Mouse (Mus musculus) liver (tissue): ENCODE measurements around the gene Fam84a.

Experiments
- DNase-seq: peaks from one replicate; pipeline ENCODE4 v3.0.0-alpha.2; 2020; ENCODE audit warnings: mixed read lengths

Fam84a gene

DNA sequence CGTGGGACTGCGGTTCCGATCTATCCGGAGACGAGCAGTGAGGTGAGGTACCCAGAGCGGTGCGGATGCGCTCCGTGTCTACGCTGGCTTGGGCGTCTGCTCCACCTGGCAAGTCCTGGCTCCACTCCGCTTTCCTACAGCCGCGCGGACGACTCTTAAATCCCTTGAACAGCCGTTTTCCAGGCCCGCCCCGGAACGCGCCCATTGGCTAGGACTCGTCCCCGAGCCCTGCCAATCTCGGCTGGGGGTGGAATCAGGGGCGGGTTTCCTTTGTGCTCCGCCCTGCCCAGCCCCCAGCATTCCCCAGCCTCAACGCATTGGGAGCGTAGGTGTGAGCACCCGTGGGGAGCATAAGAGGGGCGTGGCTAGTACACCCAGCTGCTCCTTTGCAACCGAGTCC, at the start of gene Fam84a:
Gene Fam84a (minus strand): TSS at position 134 of the 400 bp plus-strand sequence.
- peak; percentile 82 for DNase-seq

DNA sequence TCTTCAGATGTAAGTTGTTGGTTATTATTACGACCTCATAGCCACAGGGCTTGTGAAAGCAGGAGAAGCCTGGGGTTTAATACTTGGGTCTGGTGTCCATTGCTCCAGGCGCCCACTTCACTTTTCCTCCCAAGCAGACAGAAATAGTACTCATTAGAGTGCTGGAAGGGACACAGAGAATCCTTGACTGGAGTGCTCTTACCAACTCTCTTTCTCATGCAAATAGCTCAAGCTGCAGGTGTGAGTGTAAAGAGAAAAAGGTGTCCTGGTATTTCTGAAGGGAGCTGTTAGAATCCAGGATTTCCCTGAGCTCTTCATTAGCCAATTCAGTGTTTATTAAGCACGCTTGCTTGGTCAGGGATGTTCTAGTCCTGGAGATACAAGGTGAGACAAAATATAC, 43.6 kb upstream of the Fam84a start:
- no peak for DNase-seq

DNA sequence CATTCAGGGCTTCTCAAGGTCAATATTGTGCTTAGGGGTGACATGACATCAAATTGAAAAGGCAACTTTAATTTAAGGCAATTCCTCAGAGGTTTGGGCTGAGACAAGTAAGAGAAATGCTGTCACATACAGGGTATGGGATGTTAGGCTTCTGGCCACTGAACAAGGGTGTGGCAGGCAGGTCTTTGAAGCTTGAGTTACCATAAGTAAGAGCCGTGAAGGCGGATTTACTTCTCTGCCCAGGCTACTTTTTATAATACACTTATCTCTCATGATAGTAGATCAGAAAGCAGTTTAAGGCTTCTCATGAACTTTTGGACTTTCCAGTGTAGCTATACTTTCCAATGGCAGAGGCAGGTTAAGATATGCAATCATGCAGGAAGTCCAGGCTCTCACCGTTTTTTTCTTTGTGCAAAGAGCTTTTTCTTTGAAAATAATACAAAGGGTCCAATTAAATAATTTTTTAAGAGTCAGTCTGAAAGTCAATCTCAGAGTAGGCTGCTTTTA, 34.9 kb upstream of the Fam84a start:
- no peak for DNase-seq

DNA sequence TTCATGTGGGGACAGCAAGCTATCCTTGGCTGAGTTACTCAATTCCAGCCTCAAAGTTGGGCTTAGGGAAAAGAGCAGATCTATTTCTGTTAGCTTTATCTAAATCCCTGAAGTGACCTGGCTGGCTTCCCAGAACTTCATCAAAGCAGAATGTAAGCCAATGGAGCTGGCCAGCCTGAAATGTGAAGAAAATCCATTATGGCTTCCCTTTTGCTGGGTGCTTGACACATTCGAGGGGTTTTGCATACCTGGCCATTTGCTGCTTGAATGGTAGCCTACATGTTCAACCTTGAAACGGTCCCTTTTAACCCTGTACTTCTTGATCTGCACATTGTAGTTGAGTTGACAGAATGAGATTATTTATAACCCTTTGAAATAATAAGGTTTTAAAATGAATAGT, 13.9 kb upstream of the Fam84a start:
- DNase-seq: no peak

DNA sequence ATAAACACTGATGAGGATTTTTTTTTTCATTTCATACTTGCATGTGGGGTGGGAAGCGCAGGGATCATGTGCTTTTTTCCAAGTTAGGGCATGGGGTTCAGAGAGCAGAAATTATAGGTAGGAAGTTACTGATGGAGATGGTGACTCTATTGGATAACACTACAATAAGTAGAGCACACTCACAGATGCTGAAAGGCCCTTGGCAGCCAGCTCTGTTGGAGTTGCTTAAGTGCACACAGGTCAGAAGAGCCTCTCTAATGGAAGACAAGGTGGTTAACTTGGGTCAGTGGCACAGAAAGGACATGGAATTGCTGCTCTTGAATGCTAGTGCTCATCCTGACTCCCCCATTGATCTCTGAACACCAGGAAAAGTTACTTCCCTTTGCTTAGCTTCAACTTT, 13.1 kb upstream of the Fam84a start:
- DNase-seq: no peak

DNA sequence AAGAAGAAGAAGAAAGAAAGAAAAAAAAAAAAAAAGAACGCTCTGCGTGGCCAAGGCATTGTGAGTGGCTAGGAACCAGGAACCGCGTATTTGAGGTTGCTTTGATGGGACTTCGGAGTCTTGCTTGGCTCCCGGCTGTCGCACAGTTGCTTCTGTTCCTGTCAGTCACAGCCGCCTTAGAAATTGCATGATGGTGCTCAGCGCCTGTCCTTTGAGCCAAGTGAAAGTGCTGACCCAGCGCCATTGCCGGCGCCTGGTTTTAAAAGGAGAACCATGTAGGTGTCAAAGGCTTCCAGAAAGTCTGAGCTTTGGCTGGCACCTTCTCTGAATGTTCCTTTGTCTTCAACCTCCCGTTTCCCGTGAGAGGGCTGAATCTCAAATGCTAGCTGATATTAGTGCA, 572 bp upstream of the Fam84a start:
- peak; percentile 10 for DNase-seq

DNA sequence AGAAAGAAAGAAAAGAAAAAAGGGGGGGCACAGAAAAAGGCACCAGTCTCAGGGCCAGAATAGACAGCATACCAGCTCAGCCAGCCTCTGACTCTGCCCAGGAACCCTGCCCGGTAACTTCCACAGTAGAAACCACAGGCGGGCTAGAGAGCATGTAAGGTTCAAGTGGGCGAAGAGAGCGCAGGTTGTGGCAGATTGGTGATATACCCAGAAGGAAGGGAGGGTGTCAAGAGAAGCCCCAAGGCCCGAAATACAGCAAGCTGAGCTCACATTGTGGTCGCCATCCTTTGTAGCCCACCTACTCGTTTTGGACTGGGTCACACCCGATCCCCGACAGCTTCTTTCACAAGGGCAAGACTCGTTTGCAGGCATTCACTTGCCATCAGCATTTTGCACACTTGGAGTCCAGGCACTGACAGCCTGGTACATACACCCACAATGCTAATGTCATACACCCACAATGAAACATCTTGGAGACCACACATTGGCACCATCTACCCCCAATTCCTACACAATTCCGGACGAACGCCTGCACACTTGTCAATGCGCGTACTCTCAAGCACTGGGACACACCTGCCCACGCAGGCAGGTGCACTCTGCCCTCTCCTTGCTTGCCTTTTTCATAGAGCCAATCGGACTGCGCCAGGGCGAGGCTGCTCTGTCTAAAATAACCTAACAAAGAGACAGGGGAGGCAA, 770 bp downstream of the Fam84a start:
- no peak for DNase-seq

DNA sequence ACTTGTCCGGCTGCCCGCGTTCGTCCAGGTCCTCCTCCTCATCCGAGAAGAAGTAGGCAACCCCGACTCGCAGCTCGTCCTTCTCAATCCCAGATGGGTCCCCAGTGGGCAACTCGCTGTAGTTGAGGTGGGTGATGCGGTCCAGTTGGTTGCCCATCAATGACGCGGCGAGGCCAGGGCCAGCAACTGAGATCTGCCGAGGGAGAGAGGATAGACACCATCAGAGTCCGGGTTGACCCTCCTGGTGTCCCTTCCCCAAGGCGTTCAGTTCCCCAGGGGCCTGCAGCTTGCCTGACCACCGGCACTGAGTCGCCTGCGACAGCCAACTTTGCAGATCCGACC, 1.3 kb downstream of the Fam84a start:
- no peak for DNase-seq

DNA sequence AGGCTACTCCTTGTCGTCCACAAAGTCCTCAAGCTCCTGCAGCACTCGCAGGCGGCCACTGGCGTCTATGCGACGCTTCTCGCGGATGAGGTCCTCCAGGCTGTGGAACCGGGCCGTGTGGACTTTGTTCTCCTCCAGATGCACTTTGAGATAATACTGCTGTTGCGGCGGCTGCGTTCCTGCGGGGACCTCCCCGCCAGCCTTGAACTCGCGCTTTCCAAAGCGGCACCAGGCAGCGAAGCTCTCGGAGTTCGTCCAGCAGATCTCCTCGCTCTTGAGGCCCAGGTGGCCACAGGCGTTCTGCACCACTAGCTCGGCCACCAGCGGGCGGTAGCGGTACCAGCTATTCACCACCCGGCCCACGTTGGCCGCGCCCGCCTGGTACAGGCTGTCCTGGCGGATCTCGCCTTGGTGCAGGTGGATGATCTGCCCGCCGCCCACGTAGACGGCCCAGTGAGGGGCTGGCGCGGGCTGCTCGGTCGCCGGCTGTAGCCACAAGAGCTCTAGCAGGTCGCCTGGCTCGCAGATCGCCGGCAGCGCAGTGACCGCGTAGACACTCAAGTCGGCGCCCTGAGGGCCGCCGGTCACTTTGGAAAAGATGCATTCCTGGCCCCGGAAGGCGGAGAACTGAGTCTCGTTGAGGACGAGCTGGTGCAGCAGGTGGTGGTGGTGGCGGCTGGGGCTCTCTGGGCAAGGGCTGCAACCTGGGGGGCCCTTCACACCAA, 1.8 kb downstream of the Fam84a start:
- DNase-seq: peak; percentile 52

DNA sequence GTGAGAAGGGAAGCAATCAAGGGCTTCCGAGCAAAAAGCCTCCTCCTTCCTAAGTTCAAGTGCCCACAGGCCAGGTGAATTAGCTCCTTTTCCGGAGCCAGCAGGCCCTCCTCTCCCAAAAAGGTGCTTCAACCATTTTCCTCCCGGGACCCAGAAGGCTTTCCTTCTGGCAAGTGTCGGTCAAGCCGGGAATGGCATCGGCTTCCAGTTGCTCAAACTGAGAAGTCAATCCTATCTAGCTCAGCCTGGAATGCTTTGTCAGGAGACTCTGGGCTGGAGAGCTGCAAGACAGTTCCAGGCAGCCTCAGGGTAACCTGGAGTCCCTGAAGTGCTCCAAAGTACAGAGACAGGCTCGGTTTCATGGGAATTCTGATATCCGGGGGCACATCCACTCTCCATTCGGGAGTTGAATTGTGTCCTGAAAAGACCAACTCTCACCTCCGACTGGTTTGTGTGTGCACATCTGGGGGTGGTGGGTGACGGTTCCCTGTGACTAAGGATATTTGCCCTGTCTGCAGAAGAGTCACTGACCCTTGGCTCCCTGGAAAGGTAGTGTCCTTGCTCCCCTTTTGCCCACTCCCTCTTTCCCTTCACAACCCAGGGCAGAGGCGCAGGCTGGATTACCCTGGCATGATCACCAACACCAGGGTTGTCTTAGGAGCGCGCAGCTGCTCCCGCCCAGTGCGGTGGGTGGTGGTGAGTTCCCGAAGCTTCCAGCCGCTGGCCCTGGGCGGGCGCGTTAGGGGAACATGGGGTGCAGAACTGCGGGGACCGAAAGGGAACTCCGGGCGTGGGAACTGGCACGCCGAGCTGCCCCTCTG, 2.6 kb downstream of the Fam84a start:
- peak; percentile 3 for DNase-seq

DNA sequence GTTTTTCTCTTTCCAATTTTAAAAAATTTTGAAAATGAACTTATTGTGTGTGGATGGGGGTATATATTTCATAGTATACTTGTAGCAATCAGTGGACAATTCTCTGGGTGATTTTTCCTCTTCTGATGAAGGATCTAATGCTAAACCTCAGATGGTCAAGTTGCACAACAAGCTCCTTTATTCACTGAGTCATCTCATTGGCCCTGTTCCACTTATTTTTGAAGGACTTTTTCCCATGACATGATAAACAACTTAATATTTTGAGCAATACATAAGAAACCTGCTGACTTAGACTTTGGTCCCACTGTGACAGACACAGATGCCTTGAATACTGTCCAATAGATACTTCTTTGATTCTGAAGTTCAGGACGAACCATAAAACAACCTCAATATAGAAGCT, 14.8 kb downstream of the Fam84a start:
- DNase-seq: no peak

DNA sequence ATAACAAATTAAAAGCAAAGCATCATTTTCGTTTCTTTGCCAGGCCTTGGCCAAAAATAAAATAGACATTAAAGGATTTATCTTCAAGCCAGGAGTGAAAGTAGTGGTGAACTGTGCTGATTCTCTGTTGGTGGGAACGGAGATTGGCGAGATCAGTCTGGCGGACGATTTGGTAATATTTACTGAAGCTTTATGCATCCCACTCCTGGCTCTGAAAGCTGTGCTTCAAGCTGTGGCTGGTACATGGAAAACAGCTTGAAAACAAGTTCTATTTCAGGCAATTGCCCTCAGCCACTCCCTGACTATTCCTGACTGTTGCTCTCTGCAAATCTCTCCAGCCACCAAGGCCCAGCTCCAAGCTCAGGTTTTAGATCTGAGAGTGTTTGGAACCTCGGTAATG, 37.1 kb downstream of the Fam84a start:
- DNase-seq: no peak

DNA sequence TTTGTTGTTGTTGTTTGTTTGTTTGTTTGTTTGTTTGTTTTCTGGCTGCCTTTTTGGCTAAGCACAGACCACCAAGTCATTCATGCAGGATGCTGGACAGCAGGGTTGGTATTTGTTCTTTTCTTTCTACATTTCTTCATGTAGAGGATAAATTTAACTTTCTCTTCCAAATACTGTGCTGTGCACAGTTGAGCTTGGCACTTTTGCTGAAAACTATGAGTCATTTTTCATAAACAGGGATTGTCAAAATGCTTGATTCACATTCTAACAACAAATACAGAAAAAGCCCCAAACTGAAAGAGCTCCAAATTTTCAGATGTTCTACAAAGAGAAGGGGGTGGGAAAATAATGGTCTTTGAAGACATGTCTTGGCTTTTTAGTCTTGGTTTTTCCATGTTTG, 54.9 kb downstream of the Fam84a start:
- no peak for DNase-seq
